Mouse (Mus musculus): ENCODE data around the gene Smc1b. TPM values are rescaled to one million over a fixed set of nuclear protein-coding genes. Genes with fewer than 3 reads are reported as not detected.
"Not testable (repeated sequence)": the region's sequence is repeated elsewhere in the genome, so short reads cannot be mapped to it uniquely, and the experiment has no call there.

The Smc1b gene
- polyA plus RNA-seq, 1 experiment: not detected

- TF ChIP-seq CTCF (IDR thresholded peaks at IDR 0.05; ENCODE audit: low read depth, low read length) (no peak), POLR2A (IDR thresholded peaks at IDR 0.05; ENCODE audit: borderline replicate concordance, low read depth, low read length) (no peak)
- Histone ChIP-seq H3K27ac (ENCODE audit: insufficient read depth, low read depth, low read length) (no peak overlapping the region), H3K4me3 (ENCODE audit: insufficient read depth, low read length) (no peak overlapping the region), H3K4me1 (ENCODE audit: control insufficient read depth, insufficient read depth, low read length) (peaks cover 9% of the 10 kb centered on the region)
Measured at GRCm38 (mm10) chr15:85031866-85032265, 99.9 kb downstream of the Smc1b start.

- H3K4me3 ChIP-seq (ENCODE audit: insufficient read depth, low read length); H3K4me1 ChIP-seq (ENCODE audit: control insufficient read depth, insufficient read depth, low read length); H3K27ac ChIP-seq (ENCODE audit: insufficient read depth, low read depth, low read length): not testable (repeated sequence)
Measured at GRCm38 (mm10) chr15:85030643-85031042, 101.1 kb downstream of the Smc1b start.

DNA sequence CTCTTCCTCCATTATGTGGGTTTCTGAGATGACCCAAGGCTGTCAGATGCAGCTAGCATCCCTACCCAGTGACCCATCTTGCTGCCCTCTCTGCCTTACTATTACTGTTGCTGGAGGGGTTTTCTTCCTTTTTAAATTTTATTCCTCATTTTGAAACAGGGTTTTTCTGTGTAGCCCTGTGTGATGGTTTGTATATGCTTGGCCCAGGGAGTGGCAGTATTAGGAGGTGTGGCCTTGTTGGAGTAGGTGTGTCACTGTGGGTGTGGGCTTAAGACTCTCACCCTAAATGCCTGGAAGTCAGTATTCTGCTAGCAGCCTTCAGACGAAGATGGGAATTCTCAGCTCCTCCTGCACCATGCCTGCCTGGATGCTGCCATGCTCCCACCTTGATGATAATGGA is 103.1 kb downstream of the Smc1b start, which contains the start of gene Fam118a:
Gene Fam118a, plus strand, starts transcription at position 301 of the 400 bp plus-strand sequence.
- not testable (repeated sequence) for H3K27ac ChIP-seq (ENCODE audit: insufficient read depth, low read depth, low read length); H3K4me1 ChIP-seq (ENCODE audit: control insufficient read depth, insufficient read depth, low read length); H3K4me3 ChIP-seq (ENCODE audit: insufficient read depth, low read length)

DNA sequence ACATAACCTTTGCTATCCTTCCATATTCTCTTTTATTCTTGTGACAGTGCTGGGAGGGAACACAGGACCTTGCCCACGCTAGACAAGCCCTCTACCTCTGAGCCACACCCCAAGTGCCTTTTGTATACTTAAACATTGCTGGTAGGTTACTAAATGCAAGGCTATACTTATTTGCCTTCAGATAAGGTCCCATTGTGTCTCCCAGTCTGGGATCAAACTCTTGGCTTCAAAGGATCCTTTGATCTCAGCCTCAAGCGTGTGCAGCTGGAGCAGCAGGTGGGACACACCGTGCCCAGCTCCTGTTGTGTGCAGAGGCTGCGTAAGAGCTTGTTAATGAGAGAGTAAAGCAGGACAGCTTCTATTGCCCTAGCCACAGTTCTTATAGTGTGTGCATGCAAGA is 104.0 kb downstream of the Smc1b start:
- Histone ChIP-seq H3K4me1 (ENCODE audit: control insufficient read depth, insufficient read depth, low read length) (no peaks in the 10 kb centered on the region), H3K27ac (ENCODE audit: insufficient read depth, low read depth, low read length) (no peak overlapping the region), H3K4me3 (ENCODE audit: insufficient read depth, low read length) (no peak overlapping the region)
- no peak for TF ChIP-seq CTCF (IDR thresholded peaks at IDR 0.05; ENCODE audit: low read depth, low read length)
- no peak for TF ChIP-seq POLR2A (IDR thresholded peaks at IDR 0.05; ENCODE audit: borderline replicate concordance, low read depth, low read length)

GRCm38 (mm10) chr15:85026197-85026596 is 105.6 kb downstream of the Smc1b start:
- TF ChIP-seq POLR2A (IDR thresholded peaks at IDR 0.05; ENCODE audit: borderline replicate concordance, low read depth, low read length): no peak
- no peak for TF ChIP-seq CTCF (IDR thresholded peaks at IDR 0.05; ENCODE audit: low read depth, low read length)
- Histone ChIP-seq H3K4me3 (ENCODE audit: insufficient read depth, low read length) (no peak overlapping the region), H3K4me1 (ENCODE audit: control insufficient read depth, insufficient read depth, low read length) (no peaks in the 10 kb centered on the region), H3K27ac (ENCODE audit: insufficient read depth, low read depth, low read length) (no peak overlapping the region)

- no peaks in the 10 kb centered on the region for H3K4me1 ChIP-seq (ENCODE audit: control insufficient read depth, insufficient read depth, low read length)
- no peak overlapping the region for H3K4me3 ChIP-seq (ENCODE audit: insufficient read depth, low read length)
- H3K27ac ChIP-seq (ENCODE audit: insufficient read depth, low read depth, low read length): no peak overlapping the region
- TF ChIP-seq POLR2A (IDR thresholded peaks at IDR 0.05; ENCODE audit: borderline replicate concordance, low read depth, low read length): no peak
- TF ChIP-seq CTCF (IDR thresholded peaks at IDR 0.05; ENCODE audit: low read depth, low read length): no peak
Measured at GRCm38 (mm10) chr15:85022211-85022610, 109.6 kb downstream of the Smc1b start.

- H3K27ac ChIP-seq (ENCODE audit: insufficient read depth, low read depth, low read length): no peak within 1 kb of the TSS
- no peak within 1 kb of the TSS for H3K4me3 ChIP-seq (ENCODE audit: insufficient read depth, low read length)
- peaks cover 3% of the 10 kb centered on the region; the same call in 1 of the 2 replicates for H3K4me1 ChIP-seq (ENCODE audit: control insufficient read depth, insufficient read depth, low read length)
- TF ChIP-seq POLR2A (IDR thresholded peaks at IDR 0.05; ENCODE audit: borderline replicate concordance, low read depth, low read length): no peak
Measured at GRCm38 (mm10) chr15:85016951-85017664, 114.7 kb downstream of the Smc1b start, which contains the start of gene Upk3a. TSS of gene Upk3a (plus strand) at chr15:85017141.

- Histone ChIP-seq H3K4me1 (ENCODE audit: control insufficient read depth, insufficient read depth, low read length) (peaks cover 3% of the 10 kb centered on the region; the same call in 1 of the 2 replicates), H3K4me3 (ENCODE audit: insufficient read depth, low read length) (no peak overlapping the region), H3K27ac (ENCODE audit: insufficient read depth, low read depth, low read length) (no peak overlapping the region)
- no peak for TF ChIP-seq CTCF (IDR thresholded peaks at IDR 0.05; ENCODE audit: low read depth, low read length)
- TF ChIP-seq POLR2A (IDR thresholded peaks at IDR 0.05; ENCODE audit: borderline replicate concordance, low read depth, low read length): no peak
Measured at GRCm38 (mm10) chr15:85015771-85016170, 116.0 kb downstream of the Smc1b start.

Other genes starting within 250 kb of the Smc1b start
- gene Gm29666, start 211.9 kb downstream of the Smc1b start, polyA plus RNA-seq (2012; ENCODE audit: insufficient read depth, insufficient read length, missing spikeins): 0.25 and 0.29 TPM in 2 replicates
- 21.3 and 24.2 TPM in 2 replicates for gene Nup50, start 208.6 kb downstream of the Smc1b start, polyA plus RNA-seq (2012; ENCODE audit: insufficient read depth, insufficient read length, missing spikeins)
- gene 5031439G07Rik, start 143.4 kb downstream of the Smc1b start, polyA plus RNA-seq (2012; ENCODE audit: insufficient read depth, insufficient read length, missing spikeins): 132 and 141 TPM in 2 replicates
- gene Upk3a, start 114.8 kb downstream of the Smc1b start, polyA plus RNA-seq (2012; ENCODE audit: insufficient read depth, insufficient read length, missing spikeins): not detected in 2 replicates
- 7.5 and 10.1 TPM in 2 replicates for gene Fam118a, start 103.0 kb downstream of the Smc1b start, polyA plus RNA-seq (2012; ENCODE audit: insufficient read depth, insufficient read length, missing spikeins)
- gene Ribc2, start 114 bp upstream of the Smc1b start, polyA plus RNA-seq (2012; ENCODE audit: insufficient read depth, insufficient read length, missing spikeins): not detected in 2 replicates
- not detected in 2 replicates for gene Fbln1, start 74.0 kb upstream of the Smc1b start, polyA plus RNA-seq (2012; ENCODE audit: insufficient read depth, insufficient read length, missing spikeins)
- gene Atxn10, start 204.3 kb upstream of the Smc1b start, polyA plus RNA-seq (2012; ENCODE audit: insufficient read depth, insufficient read length, missing spikeins): 62.0 and 70.2 TPM in 2 replicates